Mouse (Mus musculus) C2C12 (cell line): ENCODE results near the gene Retreg3.

Experiments
- CEBPB ChIP-seq: IDR thresholded peaks from one replicate; pipeline ENCODE4 v1.6.1; 2011; ENCODE audit warnings: low read depth, mild to moderate bottlenecking, control low read depth, moderate library complexity
- CTCF ChIP-seq: IDR thresholded peaks from one replicate; pipeline ENCODE4 v1.5.1; 2011; ENCODE audit not compliant: control insufficient read depth, insufficient read depth, insufficient read length
- FOSL1 ChIP-seq: IDR thresholded peaks from one replicate; pipeline ENCODE4 v1.8.0; 2011; ENCODE audit warnings: mild to moderate bottlenecking, low read length; ENCODE audit not compliant: poor library complexity, insufficient read depth, severe bottlenecking
- MAX ChIP-seq: IDR thresholded peaks from one replicate; pipeline ENCODE4 v1.6.1; 2011; ENCODE audit warnings: mild to moderate bottlenecking, control low read depth
- MYOD1 ChIP-seq: IDR thresholded peaks from one replicate; pipeline ENCODE4 v1.6.1; 2011; ENCODE audit warnings: low read depth; ENCODE audit not compliant: control insufficient read depth, insufficient read length
- MYOG ChIP-seq: IDR thresholded peaks from one replicate; pipeline ENCODE4 v1.6.1; 2011; ENCODE audit not compliant: control insufficient read depth, insufficient read length; ENCODE audit errors: extremely low read depth
- USF1 ChIP-seq: IDR thresholded peaks from one replicate; pipeline ENCODE4 v1.6.1; 2011; ENCODE audit warnings: low read depth, mild to moderate bottlenecking, control low read depth, moderate library complexity

GRCm38 (mm10) chr11:101046440-101046839 is 73.3 kb downstream of the Retreg3 start:
- TF ChIP-seq CTCF: no peak
- no peak for TF ChIP-seq USF1
- no peak for TF ChIP-seq MYOD1
- TF ChIP-seq CEBPB: no peak
- TF ChIP-seq MYOG: no peak
- TF ChIP-seq MAX: no peak
- no peak for TF ChIP-seq FOSL1
